9 mouse cellular contexts compared by ENCODE assay signal in genomic region chr3:103737061-103737754, GRCm38 (mm10). TPM values are rescaled to one million over a fixed set of nuclear protein-coding genes. Genes with fewer than 3 reads are reported as not detected.
DNase-seq lines count a peak whose midpoint lies in the region; ATAC-seq lines count a peak whose summit lies in the region.
"Had no signal": no experiment of that assay in that cellular context is flagged by ENCODE, and none has a peak within 500 bp of the region (broad histone marks: within the 10 kb centered on the region; RNA-seq: fewer than 3 reads in every experiment).

No protein-coding gene starts in this region.

- no peaks in the 10 kb centered on the region for H3K27me3 ChIP-seq in embryonic facial prominence, embryonic 14.5 days (replicated peaks; ENCODE audit: control insufficient read depth, insufficient read depth, low read length)
- H3K27me3 ChIP-seq in heart, embryonic 15.5 days, result no peaks in the 10 kb centered on the region; the same call in 1 of the 2 replicates
- H3K27me3 ChIP-seq in midbrain, embryonic 13.5 days, result peaks cover 6% of the 10 kb centered on the region; the same call in 1 of the 2 replicates

- no peak for ATAC-seq in embryonic facial prominence, embryonic 14.5 days (ENCODE audit: low read depth)
- no peak for ATAC-seq in heart, embryonic 15.5 days (replicated peaks; ENCODE audit: insufficient number of reproducible peaks, insufficient read depth, low FRiP score, low read depth)
- ATAC-seq in midbrain, embryonic 13.5 days, result no peak
- no peak for ATAC-seq in activated CD4-positive, CD25-positive, alpha-beta regulatory T cell, adult 4 months
- no peak for ATAC-seq in megakaryocyte-erythroid progenitor cell, adult 5-6 weeks (replicated peaks; ENCODE audit: low FRiP score, low TSS enrichment, poor library complexity, severe bottlenecking)

- H3K9me3 ChIP-seq in embryonic facial prominence, embryonic 14.5 days (ENCODE audit: control insufficient read depth, low read length), result no peaks in the 10 kb centered on the region
- no peaks in the 10 kb centered on the region for H3K9me3 ChIP-seq in heart, embryonic 15.5 days (replicated peaks)
- no peaks in the 10 kb centered on the region for H3K9me3 ChIP-seq in midbrain, embryonic 13.5 days

- peaks cover 17% of the 10 kb centered on the region; the same call in 1 of the 2 replicates for H3K36me3 ChIP-seq in embryonic facial prominence, embryonic 14.5 days (ENCODE audit: control insufficient read depth, insufficient read depth, low read length)
- peaks cover 5% of the 10 kb centered on the region; the same call in 1 of the 2 replicates for H3K36me3 ChIP-seq in heart, embryonic 15.5 days
- H3K36me3 ChIP-seq in midbrain, embryonic 13.5 days, result peaks cover 3% of the 10 kb centered on the region; the same call in 1 of the 2 replicates

- H3K4me3 ChIP-seq in embryonic facial prominence, embryonic 14.5 days (ENCODE audit: low read depth, low read length), result peak overlapping the region; percentile 48
- peak overlapping the region; percentile 42 for H3K4me3 ChIP-seq in heart, embryonic 15.5 days
- H3K4me3 ChIP-seq in midbrain, embryonic 13.5 days (replicated peaks), result peak overlapping the region; percentile 17; the same call in 1 of the 2 replicates

- H3K27ac ChIP-seq in embryonic facial prominence, embryonic 14.5 days (replicated peaks; ENCODE audit: low read depth, low read length), result peak overlapping the region; percentile 91
- H3K27ac ChIP-seq in heart, embryonic 15.5 days, result peak overlapping the region; percentile 95
- peak overlapping the region; percentile 80 for H3K27ac ChIP-seq in midbrain, embryonic 13.5 days

- peaks cover 47% of the 10 kb centered on the region for H3K4me1 ChIP-seq in embryonic facial prominence, embryonic 14.5 days (ENCODE audit: control insufficient read depth, insufficient read depth, low read length)
- H3K4me1 ChIP-seq in heart, embryonic 15.5 days (replicated peaks), result peaks cover 60% of the 10 kb centered on the region
- H3K4me1 ChIP-seq in midbrain, embryonic 13.5 days (replicated peaks), result peaks cover 57% of the 10 kb centered on the region

- peak overlapping the region; percentile 56 for H3K4me2 ChIP-seq in embryonic facial prominence, embryonic 14.5 days (ENCODE audit: low read depth, low read length)
- H3K4me2 ChIP-seq in heart, embryonic 15.5 days, result peak overlapping the region; percentile 71
- peak overlapping the region; percentile 49 for H3K4me2 ChIP-seq in midbrain, embryonic 13.5 days (replicated peaks)

- 23% methylated on average over 16 of the region's 16 CpGs for WGBS in embryonic facial prominence, embryonic 14.5 days
- WGBS in heart, embryonic 15.5 days, result 24% methylated on average over 16 of the region's 16 CpGs
- 56% methylated on average over 16 of the region's 16 CpGs for WGBS in midbrain, embryonic 13.5 days

- DNase-seq in thymus, postnatal 25 days, result peak; percentile 12
- DNase-seq in thymus, postnatal 0 days (ENCODE audit: low spot score), result no peak
- DNase-seq in embryonic facial prominence, embryonic 14.5 days (ENCODE audit: low spot score), result peak; percentile 72
- peak; percentile 50 to 60 for DNase-seq in kidney, postnatal 25 days

- peak overlapping the region; percentile 64 for H3K9ac ChIP-seq in embryonic facial prominence, embryonic 14.5 days (ENCODE audit: low read depth, low read length)
- peak overlapping the region; percentile 41 for H3K9ac ChIP-seq in heart, embryonic 15.5 days
- H3K9ac ChIP-seq in midbrain, embryonic 13.5 days (replicated peaks), result peak overlapping the region; percentile 52; the same call in 1 of the 2 replicates

RNA-seq across cellular contexts. Expression of gene Olfml3, which starts 0.6 kb away (rescaled TPM):
- polyA plus RNA-seq in thymus, postnatal 0 days (2015; fragmentation: Nextera tagmentation; extraction: Ambion mirVana), result 2.4 and 2.9 TPM in 2 replicates
- 73.3 and 79.1 TPM in 2 replicates for polyA plus RNA-seq in embryonic facial prominence, embryonic 14.5 days (2014; fragmentation: Nextera tagmentation; extraction: Ambion mirVana)
- 19.5 and 29.9 TPM in 2 replicates for polyA plus RNA-seq in heart, embryonic 15.5 days (2015; fragmentation: Nextera tagmentation; extraction: Ambion mirVana)
- polyA plus RNA-seq in midbrain, embryonic 13.5 days (2015; fragmentation: Nextera tagmentation; extraction: Ambion mirVana), result 3.3 TPM in 2 replicates
- under 1 TPM; 0.11 to 0.82 TPM for polyA plus RNA-seq in activated CD4-positive, CD25-positive, alpha-beta regulatory T cell, adult 4 months (2017; shearing (Covaris generic))
- not detected in 2 replicates for total RNA-seq in megakaryocyte-erythroid progenitor cell, adult 5-6 weeks (2014; fragmentation: Nextera tagmentation)
- 0.56 TPM in 1 of 2 replicates, not detected in the other for total RNA-seq in megakaryocyte-erythroid progenitor cell, adult 5-6 weeks (2017)

RNA-seq across cellular contexts. Expression of gene Gm10964, which starts 2.0 kb away (rescaled TPM):
- polyA plus RNA-seq in thymus, postnatal 0 days (2015; fragmentation: Nextera tagmentation; extraction: Ambion mirVana), result not detected in 2 replicates
- polyA plus RNA-seq in embryonic facial prominence, embryonic 14.5 days (2014; fragmentation: Nextera tagmentation; extraction: Ambion mirVana), result not detected in 2 replicates
- not detected in 2 replicates for polyA plus RNA-seq in heart, embryonic 15.5 days (2015; fragmentation: Nextera tagmentation; extraction: Ambion mirVana)
- not detected in 2 replicates for polyA plus RNA-seq in midbrain, embryonic 13.5 days (2015; fragmentation: Nextera tagmentation; extraction: Ambion mirVana)
- polyA plus RNA-seq in activated CD4-positive, CD25-positive, alpha-beta regulatory T cell, adult 4 months (2017; shearing (Covaris generic)), result not detected
- not detected in 2 replicates for total RNA-seq in megakaryocyte-erythroid progenitor cell, adult 5-6 weeks (2014; fragmentation: Nextera tagmentation)
- not detected in 2 replicates for total RNA-seq in megakaryocyte-erythroid progenitor cell, adult 5-6 weeks (2017)
- total RNA-seq: left cerebral cortex, postnatal 10 days had no signal

RNA-seq across cellular contexts. Expression of gene Hipk1, which starts 54.2 kb away (rescaled TPM):
- 19.9 and 24.5 TPM in 2 replicates for polyA plus RNA-seq in thymus, postnatal 0 days (2015; fragmentation: Nextera tagmentation; extraction: Ambion mirVana)
- polyA plus RNA-seq in embryonic facial prominence, embryonic 14.5 days (2014; fragmentation: Nextera tagmentation; extraction: Ambion mirVana), result 15.4 and 17.3 TPM in 2 replicates
- polyA plus RNA-seq in heart, embryonic 15.5 days (2015; fragmentation: Nextera tagmentation; extraction: Ambion mirVana), result 8.9 and 10.6 TPM in 2 replicates
- 13.2 and 14.5 TPM in 2 replicates for polyA plus RNA-seq in midbrain, embryonic 13.5 days (2015; fragmentation: Nextera tagmentation; extraction: Ambion mirVana)
- 10 to 100 TPM; 27.5 to 58.6 TPM for polyA plus RNA-seq in activated CD4-positive, CD25-positive, alpha-beta regulatory T cell, adult 4 months (2017; shearing (Covaris generic))
- 98.1 and 127 TPM in 2 replicates for total RNA-seq in megakaryocyte-erythroid progenitor cell, adult 5-6 weeks (2014; fragmentation: Nextera tagmentation)
- 64.3 and 69.2 TPM in 2 replicates for total RNA-seq in megakaryocyte-erythroid progenitor cell, adult 5-6 weeks (2017)
